Comparison of ENCODE assay signal across 9 mouse cellular contexts in the genomic region with DNA sequence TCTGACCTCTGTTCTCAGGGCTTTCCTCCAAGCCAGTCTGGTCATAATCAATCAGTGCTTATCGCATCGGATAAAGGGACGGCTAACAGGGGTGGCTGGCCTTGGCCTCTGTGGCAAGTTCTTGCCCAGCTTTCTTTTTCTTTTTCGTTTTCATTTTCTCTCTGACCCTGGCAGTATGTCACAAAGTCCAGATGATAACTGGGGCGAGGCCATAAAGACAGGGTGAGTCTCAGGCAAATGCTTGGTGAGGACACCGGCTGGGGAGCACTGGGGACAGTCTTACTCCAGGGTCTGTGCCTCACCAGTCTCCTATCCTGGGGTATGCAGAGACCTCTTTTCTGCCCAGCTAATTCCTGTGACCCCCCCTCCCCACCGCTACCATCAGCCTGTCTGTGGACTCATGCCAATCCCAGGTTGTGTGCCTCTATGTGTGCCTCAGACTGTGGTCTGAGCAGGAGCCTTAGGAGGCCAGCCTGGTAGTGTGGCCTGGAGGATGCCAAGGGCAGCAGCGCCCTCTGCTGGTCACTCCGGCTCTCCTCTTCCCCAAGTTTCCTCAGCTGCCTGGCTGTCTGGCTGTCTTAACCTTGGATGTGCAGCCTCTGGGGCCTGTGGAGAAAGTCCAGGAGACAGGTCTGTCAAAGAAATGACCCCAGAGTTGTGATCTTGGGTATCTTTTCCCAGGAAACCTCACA. TPM values are rescaled to one million over a fixed set of nuclear protein-coding genes. Genes with fewer than 3 reads are reported as not detected.
A peak's percentile ranks its signal among the peaks of the same experiment; 100 is the strongest.
DNase-seq lines count a peak whose midpoint lies in the region; ATAC-seq and TF ChIP-seq lines count a peak whose summit lies in the region.
"Had no signal": no experiment of that assay in that cellular context is flagged by ENCODE, and none has a peak within 500 bp of the region (broad histone marks: within the 10 kb centered on the region; RNA-seq: fewer than 3 reads in every experiment).

No protein-coding gene starts in this region.

- H3K9me3 ChIP-seq in MEL (replicated peaks; ENCODE audit: insufficient read depth, low read length) = no peaks in the 10 kb centered on the region
- H3K9me3 ChIP-seq in hindbrain, embryonic 12.5 days (replicated peaks) = no peaks in the 10 kb centered on the region
- H3K9me3 ChIP-seq: limb, embryonic 15.5 days had no signal

- 32% methylated on average over 9 of the region's 9 CpGs for WGBS in hindbrain, embryonic 12.5 days

- no peaks in the 10 kb centered on the region for H3K4me1 ChIP-seq in MEL (ENCODE audit: control insufficient read depth in 1 of 2, insufficient read depth in 2 of 2, low read length in 2 of 2)
- H3K4me1 ChIP-seq in hindbrain, embryonic 12.5 days = no peaks in the 10 kb centered on the region

- TF ChIP-seq RAD21 in MEL (IDR thresholded peaks at IDR 0.05; ENCODE audit: low read depth, low read length) = peak; percentile 22; the same call in 1 of the 2 replicates

- H3K4me3 ChIP-seq in MEL (ENCODE audit: control insufficient read depth in 1 of 2, insufficient read depth in 1 of 2, low read depth in 2 of 2, low read length in 2 of 2) = no peak overlapping the region
- H3K4me3 ChIP-seq in hindbrain, embryonic 12.5 days = no peak overlapping the region
- H3K4me3 ChIP-seq: limb, embryonic 15.5 days had no signal

- H3K36me3 ChIP-seq in MEL (ENCODE audit: control insufficient read depth in 1 of 2, insufficient read depth in 2 of 2, low read length in 2 of 2) = no peaks in the 10 kb centered on the region
- no peaks in the 10 kb centered on the region for H3K36me3 ChIP-seq in hindbrain, embryonic 12.5 days
- H3K36me3 ChIP-seq: limb, embryonic 15.5 days had no signal

- H3K4me2 ChIP-seq in hindbrain, embryonic 12.5 days (replicated peaks) = no peak overlapping the region
- H3K4me2 ChIP-seq: limb, embryonic 15.5 days had no signal

- ATAC-seq in hindbrain, embryonic 12.5 days (ENCODE audit: low FRiP score) = peak; percentile 60

- TF ChIP-seq CTCF in MEL (IDR thresholded peaks at IDR 0.05 in 2 of 3, conservative IDR thresholded peaks at IDR 0.05 in 1 of 3; ENCODE audit: control insufficient read depth in 1 of 3, insufficient read depth in 1 of 3, low read depth in 2 of 3, low read length in 3 of 3, poor library complexity in 1 of 3, severe bottlenecking in 1 of 3) = peak; percentile 27 to 65 (median 38); a peak in 5 of 6 replicates

- no peak for TF ChIP-seq POLR2A in MEL (IDR thresholded peaks at IDR 0.05; ENCODE audit: control insufficient read depth in 1 of 2, insufficient read depth in 1 of 2, low read depth in 1 of 2, low read length in 2 of 2, poor library complexity in 1 of 2)

- no peak for TF ChIP-seq EP300 in MEL (IDR thresholded peaks at IDR 0.05; ENCODE audit: low read depth in 1 of 2, low read length in 2 of 2)

- no peak overlapping the region for H3K27ac ChIP-seq in MEL (ENCODE audit: control insufficient read depth, low read depth, low read length)
- H3K27ac ChIP-seq in hindbrain, embryonic 12.5 days = no peak overlapping the region
- H3K27ac ChIP-seq: limb, embryonic 15.5 days had no signal

- peak; percentile 7 for DNase-seq in MEL (ENCODE audit: low read depth, low spot score)
- DNase-seq in cerebellum, adult 8-10 months = peak; percentile 36
- DNase-seq in frontal cortex, adult 2 months (ENCODE audit: extremely low spot score in 1 of 2, low spot score in 1 of 2) = peak; percentile 33 to 85
- DNase-seq in layer of hippocampus, adult 9-11 months = peak; percentile 71
- peak; percentile 89 for DNase-seq in lung, postnatal 10 days
- peak; percentile 43 for DNase-seq in retina, adult 2 months (ENCODE audit: low read depth, low spot score)
- peak; percentile 87 for DNase-seq in thymus, postnatal 14 days

- no peak overlapping the region for H3K9ac ChIP-seq in MEL (ENCODE audit: control insufficient read depth, low read depth, low read length, poor library complexity, severe bottlenecking)
- H3K9ac ChIP-seq in hindbrain, embryonic 12.5 days = no peak overlapping the region
- H3K9ac ChIP-seq: limb, embryonic 15.5 days had no signal

- H3K79me2 ChIP-seq in MEL (ENCODE audit: control insufficient read depth, insufficient read depth, low read length, poor library complexity) = no peaks in the 10 kb centered on the region

- no peaks in the 10 kb centered on the region for H3K27me3 ChIP-seq in MEL (ENCODE audit: control insufficient read depth in 1 of 2, insufficient read depth in 2 of 2, low read length in 2 of 2)
- peaks cover 17% of the 10 kb centered on the region for H3K27me3 ChIP-seq in hindbrain, embryonic 12.5 days

TF ChIP-seq in MEL, 35 proteins besides CTCF, POLR2A, EP300 and RAD21:
- no peak for TF ChIP-seq TBP (IDR thresholded peaks at IDR 0.05; ENCODE audit: low read depth, low read length)
- 0 out of 2 replicates have a peak, but pooled peaks have one; percentile 17 for TF ChIP-seq SMC3 (IDR thresholded peaks at IDR 0.05; ENCODE audit: low read depth, low read length)

RNA-seq across cellular contexts. Expression of gene Irf8, which starts 59.9 kb away (rescaled TPM):
- total RNA-seq in MEL (2012; rRNA removed) = not detected in 2 replicates
- not detected for polyA plus RNA-seq in MEL (2012; ENCODE audit: insufficient read depth in 1 of 2, insufficient read length in 2 of 2, low read depth in 1 of 2, low replicate concordance in 2 of 2, missing spikeins in 1 of 2)
- 4.0 and 4.5 TPM in 2 replicates for polyA plus RNA-seq in frontal cortex, adult 2 months (2012; rRNA removed)
- 3.7 and 4.6 TPM in 2 replicates for polyA plus RNA-seq in hindbrain, embryonic 12.5 days (2016; fragmentation: Nextera tagmentation; extraction: Ambion mirVana)

Comparison
In these comparisons a context has a peak if more than half of its experiments do, and no peak if none do; other contexts are left out.
1. DNase-seq: peak in every context shown above with its lines; median percentile 89 in lung, postnatal 10 days; 87 in thymus, postnatal 14 days; 71 in layer of hippocampus, adult 9-11 months; 59 in frontal cortex, adult 2 months; 43 in retina, adult 2 months; 36 in cerebellum, adult 8-10 months; 7 in MEL.